Mouse (Mus musculus): ENCODE data around the gene Trit1.
"Not testable (repeated sequence)": the region's sequence is repeated elsewhere in the genome, so short reads cannot be mapped to it uniquely, and the experiment has no call there.

Gene Trit1

GRCm38 (mm10) chr4:123016451-123016957 is at the start of gene Trit1:
Gene Trit1 (plus strand): TSS chr4:123016597.
- peak; percentile 87 for DNase-seq (ENCODE audit: low read depth, low spot score)

- DNase-seq (ENCODE audit: low read depth, low spot score): no peak
Observed at GRCm38 (mm10) chr4:122968106-122968505, 48.3 kb upstream of the Trit1 start.

- no peak for DNase-seq (ENCODE audit: low read depth, low spot score)
Observed at GRCm38 (mm10) chr4:122971191-122971590, 45.2 kb upstream of the Trit1 start.

- no peak for DNase-seq (ENCODE audit: low read depth, low spot score)
Observed at GRCm38 (mm10) chr4:122971646-122972045, 44.8 kb upstream of the Trit1 start.

GRCm38 (mm10) chr4:122972056-122972455 is 44.3 kb upstream of the Trit1 start:
- no peak for DNase-seq (ENCODE audit: low read depth, low spot score)

- DNase-seq (ENCODE audit: low read depth, low spot score): no peak
Observed at GRCm38 (mm10) chr4:122974976-122975520, 41.3 kb upstream of the Trit1 start.

GRCm38 (mm10) chr4:122976885-122977284 is 39.5 kb upstream of the Trit1 start:
- no peak for DNase-seq (ENCODE audit: low read depth, low spot score)

- no peak for DNase-seq (ENCODE audit: low read depth, low spot score)
Observed at GRCm38 (mm10) chr4:122978850-122979249, 37.5 kb upstream of the Trit1 start.

GRCm38 (mm10) chr4:122979826-122980225 is 36.6 kb upstream of the Trit1 start:
- no peak for DNase-seq (ENCODE audit: low read depth, low spot score)

GRCm38 (mm10) chr4:122980684-122981083 is 35.7 kb upstream of the Trit1 start:
- DNase-seq (ENCODE audit: low read depth, low spot score): no peak

- DNase-seq (ENCODE audit: low read depth, low spot score): no peak
Observed at GRCm38 (mm10) chr4:122981238-122981637, 35.2 kb upstream of the Trit1 start.

- no peak for DNase-seq (ENCODE audit: low read depth, low spot score)
Observed at GRCm38 (mm10) chr4:122981930-122982329, 34.5 kb upstream of the Trit1 start.

- no peak for DNase-seq (ENCODE audit: low read depth, low spot score)
Observed at GRCm38 (mm10) chr4:122982537-122982936, 33.9 kb upstream of the Trit1 start.

GRCm38 (mm10) chr4:122983486-122984261 is 32.7 kb upstream of the Trit1 start:
- no peak for DNase-seq (ENCODE audit: low read depth, low spot score)

- no peak for DNase-seq (ENCODE audit: low read depth, low spot score)
Observed at GRCm38 (mm10) chr4:122985110-122985509, 31.3 kb upstream of the Trit1 start.

GRCm38 (mm10) chr4:122987421-122987820 is 29.0 kb upstream of the Trit1 start:
- no peak for DNase-seq (ENCODE audit: low read depth, low spot score)

GRCm38 (mm10) chr4:122988004-122988403 is 28.4 kb upstream of the Trit1 start:
- DNase-seq (ENCODE audit: low read depth, low spot score): not testable (repeated sequence)

GRCm38 (mm10) chr4:122991177-122991576 is 25.2 kb upstream of the Trit1 start:
- DNase-seq (ENCODE audit: low read depth, low spot score): no peak

- no peak for DNase-seq (ENCODE audit: low read depth, low spot score)
Observed at GRCm38 (mm10) chr4:122992276-122992675, 24.1 kb upstream of the Trit1 start.

- DNase-seq (ENCODE audit: low read depth, low spot score): peak; percentile 79
Observed at GRCm38 (mm10) chr4:122995404-122996220, 20.8 kb upstream of the Trit1 start, which contains the start of gene Mycl. Gene Mycl (plus strand): TSS chr4:122995652.

GRCm38 (mm10) chr4:122996221-122996617 is 20.2 kb upstream of the Trit1 start:
- DNase-seq (ENCODE audit: low read depth, low spot score): no peak

Measured in WW6 (cell line).